Mouse (Mus musculus): ENCODE measurements around the gene Wasf2.

Gene Wasf2

GRCm38 (mm10) chr4:133235415-133235814 lies 105.1 kb downstream of the Wasf2 start:
- no peak for DNase-seq (ENCODE audit: low spot score in 2 of 2)

- DNase-seq (ENCODE audit: low spot score in 2 of 2): peak in 1 of 2 experiments; percentile 21
Measured at GRCm38 (mm10) chr4:133237911-133238310, 107.6 kb downstream of the Wasf2 start.

GRCm38 (mm10) chr4:133240490-133240921 lies 110.2 kb downstream of the Wasf2 start, which contains the start of gene Map3k6:
TSS of gene Map3k6 (plus strand) at chr4:133240818.
- DNase-seq (ENCODE audit: low spot score in 2 of 2): peak in 1 of 2 experiments; percentile 28

- peak; percentile 84 to 87 for DNase-seq (ENCODE audit: low spot score in 2 of 2)
Measured at GRCm38 (mm10) chr4:133240934-133241908, 110.9 kb downstream of the Wasf2 start.

- DNase-seq (ENCODE audit: low spot score in 2 of 2): no peak
Measured at GRCm38 (mm10) chr4:133241910-133242309, 111.6 kb downstream of the Wasf2 start.

- DNase-seq (ENCODE audit: low spot score in 2 of 2): no peak
Measured at GRCm38 (mm10) chr4:133242710-133243109, 112.4 kb downstream of the Wasf2 start.

GRCm38 (mm10) chr4:133243538-133243937 lies 113.2 kb downstream of the Wasf2 start:
- DNase-seq (ENCODE audit: low spot score in 2 of 2): no peak

GRCm38 (mm10) chr4:133244289-133244688 lies 114.0 kb downstream of the Wasf2 start:
- DNase-seq (ENCODE audit: low spot score in 2 of 2): no peak

GRCm38 (mm10) chr4:133247072-133247471 lies 116.8 kb downstream of the Wasf2 start:
- no peak for DNase-seq (ENCODE audit: low spot score in 2 of 2)

GRCm38 (mm10) chr4:133247806-133248449 lies 117.6 kb downstream of the Wasf2 start:
- no peak for DNase-seq (ENCODE audit: low spot score in 2 of 2)
